Mouse (Mus musculus) ES-Bruce4 (cell line): Measurements from ENCODE around the gene Rspry1.

Source experiments
- CTCF ChIP-seq: IDR thresholded peaks from one replicate; pipeline ENCODE4 v1.8.1; 2011; ENCODE audit warnings: low read depth, low read length
- POLR2A ChIP-seq: IDR thresholded peaks from one replicate; pipeline ENCODE4 v1.8.1; 2011; ENCODE audit warnings: low read length; ENCODE audit not compliant: insufficient read depth

- peak; percentile 12 for TF ChIP-seq CTCF
- TF ChIP-seq POLR2A: no peak
Measured at GRCm38 (mm10) chr8:94584238-94584817, 17.4 kb upstream of the Rspry1 start.
